Mouse (Mus musculus): ENCODE data around the gene Pigr.

Pigr gene

GRCm38 (mm10) chr1:130829906-130830830, 3.7 kb downstream of the Pigr start:
- in situ Hi-C loops (cut with MboI, MseI): no loop called here

GRCm38 (mm10) chr1:130832230-130833149, 6.0 kb downstream of the Pigr start:
- in situ Hi-C loops (cut with MboI, MseI): no loop called here

- in situ Hi-C loops (cut with MboI, MseI): no loop called here
These were observed 8.9 kb downstream of the Pigr start for GRCm38 (mm10) chr1:130835161-130835936.

- in situ Hi-C loops (cut with MboI, MseI): no loop called here
These were observed 11.8 kb downstream of the Pigr start for GRCm38 (mm10) chr1:130838288-130838687.

- in situ Hi-C loops (cut with MboI, MseI): no loop called here
These were observed 14.3 kb downstream of the Pigr start for GRCm38 (mm10) chr1:130840599-130841379.

GRCm38 (mm10) chr1:130841621-130842020, 15.1 kb downstream of the Pigr start:
- in situ Hi-C loops (cut with MboI, MseI): no loop called here

GRCm38 (mm10) chr1:130844516-130844915, 18.0 kb downstream of the Pigr start:
- in situ Hi-C loops (cut with MboI, MseI): no loop called here

GRCm38 (mm10) chr1:130849530-130850214, 23.2 kb downstream of the Pigr start:
- in situ Hi-C loops (cut with MboI, MseI): no loop called here

GRCm38 (mm10) chr1:130850405-130850804, 23.9 kb downstream of the Pigr start:
- in situ Hi-C loops (cut with MboI, MseI): no loop called here

- in situ Hi-C loops (cut with MboI, MseI): no loop called here
These were observed 28.3 kb downstream of the Pigr start for GRCm38 (mm10) chr1:130854819-130855218.

- in situ Hi-C loops (cut with MboI, MseI): no loop called here
These were observed 29.2 kb downstream of the Pigr start for GRCm38 (mm10) chr1:130855723-130856122.

GRCm38 (mm10) chr1:130857456-130857855, 31.0 kb downstream of the Pigr start:
- in situ Hi-C loops (cut with MboI, MseI): no loop called here

- in situ Hi-C loops (cut with MboI, MseI): no loop called here
These were observed 37.8 kb downstream of the Pigr start for GRCm38 (mm10) chr1:130864238-130864637.

GRCm38 (mm10) chr1:130864741-130865140, 38.3 kb downstream of the Pigr start:
- in situ Hi-C loops (cut with MboI, MseI): no loop called here

- in situ Hi-C loops (cut with MboI, MseI): no loop called here
These were observed 39.2 kb downstream of the Pigr start, which contains the start of gene Fcmr for GRCm38 (mm10) chr1:130865541-130866221. Gene Fcmr (plus strand): TSS chr1:130865669.

GRCm38 (mm10) chr1:130872912-130873311, 46.4 kb downstream of the Pigr start:
- in situ Hi-C loops (cut with MboI, MseI): loop anchor here (5.0 kb wide), 1 partner anchor 59 kb away; no protein-coding TSS in a partner anchor

- in situ Hi-C loops (cut with MboI, MseI): no loop called here
These were observed 48.7 kb downstream of the Pigr start for GRCm38 (mm10) chr1:130875139-130875538.

- in situ Hi-C loops (cut with MboI, MseI): no loop called here
These were observed 49.4 kb downstream of the Pigr start for GRCm38 (mm10) chr1:130875910-130876309.

- in situ Hi-C loops (cut with MboI, MseI): no loop called here
These were observed 50.5 kb downstream of the Pigr start for GRCm38 (mm10) chr1:130876931-130877509.
